Mouse (Mus musculus): ENCODE measurements around the gene Mrgprh. TPM values are rescaled to one million over a fixed set of nuclear protein-coding genes. Genes with fewer than 3 reads are reported as not detected.
A peak's percentile ranks its signal among the peaks of the same experiment; 100 is the strongest.

Gene Mrgprh
- polyA plus RNA-seq, 1 experiment from 2014 or later, result not detected

GRCm38 (mm10) chr17:12844540-12844939 lies 31.3 kb upstream of the Mrgprh start:
- H3K4me3 ChIP-seq (ENCODE audit: low read depth, low read length), result no peak overlapping the region
- DNase-seq (ENCODE audit: low spot score) (no peak), ATAC-seq (replicated peaks; ENCODE audit: low FRiP score) (no peak)
- no peak overlapping the region for H3K4me2 ChIP-seq (ENCODE audit: low read depth, low read length, severe bottlenecking)
- H3K9me3 ChIP-seq (ENCODE audit: control insufficient read depth, low read length), result no peaks in the 10 kb centered on the region
- no peak overlapping the region for H3K9ac ChIP-seq (ENCODE audit: low read length)
- H3K36me3 ChIP-seq (ENCODE audit: control insufficient read depth, insufficient read depth, low read length), result no peaks in the 10 kb centered on the region
- 90% methylated on average over 4 of the region's 4 CpGs for WGBS
- H3K4me1 ChIP-seq (replicated peaks; ENCODE audit: control insufficient read depth, insufficient read depth, low read length), result no peaks in the 10 kb centered on the region
- no peak overlapping the region for H3K27ac ChIP-seq (ENCODE audit: low read depth, low read length)
- no peaks in the 10 kb centered on the region for H3K27me3 ChIP-seq (ENCODE audit: control insufficient read depth, insufficient read depth, low read length)

GRCm38 (mm10) chr17:12845862-12846261 lies 30.0 kb upstream of the Mrgprh start:
- no peak overlapping the region for H3K4me3 ChIP-seq (ENCODE audit: low read depth, low read length)
- DNase-seq (ENCODE audit: low spot score) (peak; percentile 41), ATAC-seq (replicated peaks; ENCODE audit: low FRiP score) (no peak)
- WGBS, result 61% methylated on average over 5 of the region's 5 CpGs
- H3K9ac ChIP-seq (ENCODE audit: low read length), result no peak overlapping the region
- no peak overlapping the region for H3K4me2 ChIP-seq (ENCODE audit: low read depth, low read length, severe bottlenecking)
- H3K36me3 ChIP-seq (ENCODE audit: control insufficient read depth, insufficient read depth, low read length), result no peaks in the 10 kb centered on the region
- no peak overlapping the region for H3K27ac ChIP-seq (ENCODE audit: low read depth, low read length)
- no peaks in the 10 kb centered on the region for H3K4me1 ChIP-seq (replicated peaks; ENCODE audit: control insufficient read depth, insufficient read depth, low read length)
- no peaks in the 10 kb centered on the region for H3K27me3 ChIP-seq (ENCODE audit: control insufficient read depth, insufficient read depth, low read length)
- no peaks in the 10 kb centered on the region for H3K9me3 ChIP-seq (ENCODE audit: control insufficient read depth, low read length)

GRCm38 (mm10) chr17:12846474-12846873 lies 29.4 kb upstream of the Mrgprh start:
- H3K27me3 ChIP-seq (ENCODE audit: control insufficient read depth, insufficient read depth, low read length), result no peaks in the 10 kb centered on the region
- no peak for ATAC-seq (replicated peaks; ENCODE audit: low FRiP score)
- 81% methylated on average over 5 of the region's 5 CpGs for WGBS

GRCm38 (mm10) chr17:12847736-12848135 lies 28.1 kb upstream of the Mrgprh start:
- ATAC-seq (replicated peaks; ENCODE audit: low FRiP score) (no peak), DNase-seq (ENCODE audit: low spot score) (peak; percentile 23)
- Histone ChIP-seq H3K4me2 (ENCODE audit: low read depth, low read length, severe bottlenecking) (no peak overlapping the region), H3K9me3 (ENCODE audit: control insufficient read depth, low read length) (no peaks in the 10 kb centered on the region), H3K27ac (ENCODE audit: low read depth, low read length) (no peak overlapping the region), H3K4me3 (ENCODE audit: low read depth, low read length) (no peak overlapping the region), H3K9ac (ENCODE audit: low read length) (no peak overlapping the region), H3K36me3 (ENCODE audit: control insufficient read depth, insufficient read depth, low read length) (no peaks in the 10 kb centered on the region), H3K27me3 (ENCODE audit: control insufficient read depth, insufficient read depth, low read length) (no peaks in the 10 kb centered on the region), H3K4me1 (replicated peaks; ENCODE audit: control insufficient read depth, insufficient read depth, low read length) (no peaks in the 10 kb centered on the region)
- WGBS, result 73% methylated on average over 4 of the region's 4 CpGs

More at GRCm38 (mm10) chr17:12846474-12846873, 29.4 kb upstream of the Mrgprh start:
- Histone ChIP-seq H3K4me1 (replicated peaks; ENCODE audit: control insufficient read depth, insufficient read depth, low read length) (no peaks in the 10 kb centered on the region), H3K9ac (ENCODE audit: low read length) (no peak overlapping the region), H3K36me3 (ENCODE audit: control insufficient read depth, insufficient read depth, low read length) (no peaks in the 10 kb centered on the region), H3K4me3 (ENCODE audit: low read depth, low read length) (no peak overlapping the region), H3K9me3 (ENCODE audit: control insufficient read depth, low read length) (no peaks in the 10 kb centered on the region), H3K27ac (ENCODE audit: low read depth, low read length) (no peak overlapping the region), H3K4me2 (ENCODE audit: low read depth, low read length, severe bottlenecking) (no peak overlapping the region)
- peak; percentile 42 for DNase-seq (ENCODE audit: low spot score)

- DNase-seq (ENCODE audit: low spot score) (no peak), ATAC-seq (replicated peaks; ENCODE audit: low FRiP score) (no peak)
- Histone ChIP-seq H3K4me1 (replicated peaks; ENCODE audit: control insufficient read depth, insufficient read depth, low read length) (no peaks in the 10 kb centered on the region), H3K9me3 (ENCODE audit: control insufficient read depth, low read length) (no peaks in the 10 kb centered on the region), H3K27ac (ENCODE audit: low read depth, low read length) (no peak overlapping the region), H3K4me2 (ENCODE audit: low read depth, low read length, severe bottlenecking) (no peak overlapping the region), H3K4me3 (ENCODE audit: low read depth, low read length) (no peak overlapping the region), H3K9ac (ENCODE audit: low read length) (no peak overlapping the region), H3K27me3 (ENCODE audit: control insufficient read depth, insufficient read depth, low read length) (no peaks in the 10 kb centered on the region), H3K36me3 (ENCODE audit: control insufficient read depth, insufficient read depth, low read length) (no peaks in the 10 kb centered on the region)
- 86% methylated on average over 8 of the region's 8 CpGs for WGBS
Observed at GRCm38 (mm10) chr17:12849778-12850382, 26.0 kb upstream of the Mrgprh start.

GRCm38 (mm10) chr17:12851689-12852088 lies 24.1 kb upstream of the Mrgprh start:
- Histone ChIP-seq H3K4me3 (ENCODE audit: low read depth, low read length) (no peak overlapping the region), H3K36me3 (ENCODE audit: control insufficient read depth, insufficient read depth, low read length) (no peaks in the 10 kb centered on the region), H3K27ac (ENCODE audit: low read depth, low read length) (no peak overlapping the region), H3K9ac (ENCODE audit: low read length) (no peak overlapping the region), H3K9me3 (ENCODE audit: control insufficient read depth, low read length) (no peaks in the 10 kb centered on the region), H3K4me1 (replicated peaks; ENCODE audit: control insufficient read depth, insufficient read depth, low read length) (no peaks in the 10 kb centered on the region), H3K4me2 (ENCODE audit: low read depth, low read length, severe bottlenecking) (no peak overlapping the region), H3K27me3 (ENCODE audit: control insufficient read depth, insufficient read depth, low read length) (no peaks in the 10 kb centered on the region)
- no peak for ATAC-seq (replicated peaks; ENCODE audit: low FRiP score)
- DNase-seq (ENCODE audit: low spot score), result no peak
- 69% methylated on average over 11 of the region's 11 CpGs for WGBS

GRCm38 (mm10) chr17:12853821-12854220 lies 22.0 kb upstream of the Mrgprh start:
- Histone ChIP-seq H3K4me1 (replicated peaks; ENCODE audit: control insufficient read depth, insufficient read depth, low read length) (no peaks in the 10 kb centered on the region), H3K4me2 (ENCODE audit: low read depth, low read length, severe bottlenecking) (no peak overlapping the region), H3K9me3 (ENCODE audit: control insufficient read depth, low read length) (no peaks in the 10 kb centered on the region), H3K36me3 (ENCODE audit: control insufficient read depth, insufficient read depth, low read length) (no peaks in the 10 kb centered on the region), H3K4me3 (ENCODE audit: low read depth, low read length) (no peak overlapping the region), H3K27ac (ENCODE audit: low read depth, low read length) (no peak overlapping the region), H3K27me3 (ENCODE audit: control insufficient read depth, insufficient read depth, low read length) (no peaks in the 10 kb centered on the region), H3K9ac (ENCODE audit: low read length) (no peak overlapping the region)
- 88% methylated on average over 2 of the region's 2 CpGs for WGBS
- DNase-seq (ENCODE audit: low spot score) (no peak), ATAC-seq (replicated peaks; ENCODE audit: low FRiP score) (no peak)

GRCm38 (mm10) chr17:12854386-12854785 lies 21.4 kb upstream of the Mrgprh start:
- DNase-seq (ENCODE audit: low spot score) (no peak), ATAC-seq (replicated peaks; ENCODE audit: low FRiP score) (no peak)
- H3K9me3 ChIP-seq (ENCODE audit: control insufficient read depth, low read length), result no peaks in the 10 kb centered on the region
- no peaks in the 10 kb centered on the region for H3K4me1 ChIP-seq (replicated peaks; ENCODE audit: control insufficient read depth, insufficient read depth, low read length)
- H3K4me2 ChIP-seq (ENCODE audit: low read depth, low read length, severe bottlenecking), result no peak overlapping the region
- H3K9ac ChIP-seq (ENCODE audit: low read length), result no peak overlapping the region
- H3K36me3 ChIP-seq (ENCODE audit: control insufficient read depth, insufficient read depth, low read length), result no peaks in the 10 kb centered on the region
- whole genome bisulfite sequencing, result 90% methylated on average over 11 of the region's 11 CpGs
- no peak overlapping the region for H3K27ac ChIP-seq (ENCODE audit: low read depth, low read length)
- no peaks in the 10 kb centered on the region for H3K27me3 ChIP-seq (ENCODE audit: control insufficient read depth, insufficient read depth, low read length)
- no peak overlapping the region for H3K4me3 ChIP-seq (ENCODE audit: low read depth, low read length)

GRCm38 (mm10) chr17:12857395-12857794 lies 18.4 kb upstream of the Mrgprh start:
- no peaks in the 10 kb centered on the region for H3K36me3 ChIP-seq (ENCODE audit: control insufficient read depth, insufficient read depth, low read length)
- ATAC-seq (replicated peaks; ENCODE audit: low FRiP score) (no peak), DNase-seq (ENCODE audit: low spot score) (no peak)
- no peak overlapping the region for H3K4me3 ChIP-seq (ENCODE audit: low read depth, low read length)
- 61% methylated on average over 3 of the region's 3 CpGs for WGBS
- no peaks in the 10 kb centered on the region for H3K27me3 ChIP-seq (ENCODE audit: control insufficient read depth, insufficient read depth, low read length)
- no peaks in the 10 kb centered on the region for H3K9me3 ChIP-seq (ENCODE audit: control insufficient read depth, low read length)
- H3K9ac ChIP-seq (ENCODE audit: low read length), result no peak overlapping the region
- no peak overlapping the region for H3K4me2 ChIP-seq (ENCODE audit: low read depth, low read length, severe bottlenecking)
- H3K4me1 ChIP-seq (replicated peaks; ENCODE audit: control insufficient read depth, insufficient read depth, low read length), result no peaks in the 10 kb centered on the region
- H3K27ac ChIP-seq (ENCODE audit: low read depth, low read length), result no peak overlapping the region

Measured in forebrain, embryonic 11.5 days (tissue).